Mouse (Mus musculus): Measurements from ENCODE around the gene Specc1. TPM values are rescaled to one million over a fixed set of nuclear protein-coding genes. Genes with fewer than 3 reads are reported as not detected.

Specc1 gene
- polyA plus RNA-seq, 1 experiment from 2014 or later = 10.2 TPM

- Histone ChIP-seq H3K4me3 (no peak overlapping the region), H3K4me1 (replicated peaks) (no peaks in the 10 kb centered on the region), H3K27ac (replicated peaks) (no peak overlapping the region), H3K9ac (no peak overlapping the region), H3K27me3 (no peaks in the 10 kb centered on the region), H3K36me3 (peaks cover 20% of the 10 kb centered on the region), H3K4me2 (no peak overlapping the region), H3K9me3 (no peaks in the 10 kb centered on the region)
- no peak for ATAC-seq (ENCODE audit: low read depth)
- 92% methylated on average over 3 of the region's 3 CpGs for WGBS
Observed at GRCm38 (mm10) chr11:62168146-62168545, 211.6 kb downstream of the Specc1 start.

- Histone ChIP-seq H3K4me1 (replicated peaks) (no peaks in the 10 kb centered on the region), H3K9ac (no peak overlapping the region), H3K9me3 (0 out of 2 replicates have a peak, but pooled peaks cover 3% of the 10 kb centered on the region), H3K27me3 (no peaks in the 10 kb centered on the region), H3K4me3 (no peak overlapping the region), H3K27ac (replicated peaks) (no peak overlapping the region), H3K4me2 (no peak overlapping the region), H3K36me3 (peaks cover 9% of the 10 kb centered on the region)
- WGBS = 93% methylated on average over 10 of the region's 10 CpGs
- no peak for ATAC-seq (ENCODE audit: low read depth)
Observed at GRCm38 (mm10) chr11:62177395-62178113, 221.0 kb downstream of the Specc1 start.

- no peak for ATAC-seq (ENCODE audit: low read depth)
- H3K27me3 ChIP-seq = no peaks in the 10 kb centered on the region
- H3K4me1 ChIP-seq (replicated peaks) = no peaks in the 10 kb centered on the region
- H3K27ac ChIP-seq (replicated peaks) = no peak overlapping the region
- 89% methylated on average over 6 of the region's 6 CpGs for WGBS
- H3K9me3 ChIP-seq = 0 out of 2 replicates have a peak, but pooled peaks cover 3% of the 10 kb centered on the region
- H3K4me2 ChIP-seq = no peak overlapping the region
- H3K36me3 ChIP-seq = peaks cover 9% of the 10 kb centered on the region
- H3K4me3 ChIP-seq = no peak overlapping the region
- no peak overlapping the region for H3K9ac ChIP-seq
Observed at GRCm38 (mm10) chr11:62180791-62181190, 224.2 kb downstream of the Specc1 start.

- Histone ChIP-seq H3K9ac (no peak overlapping the region), H3K27me3 (no peaks in the 10 kb centered on the region), H3K9me3 (0 out of 2 replicates have a peak, but pooled peaks cover 3% of the 10 kb centered on the region), H3K27ac (replicated peaks) (no peak overlapping the region), H3K4me3 (no peak overlapping the region), H3K4me2 (no peak overlapping the region), H3K36me3 (peaks cover 14% of the 10 kb centered on the region), H3K4me1 (replicated peaks) (no peaks in the 10 kb centered on the region)
- no peak for ATAC-seq (ENCODE audit: low read depth)
- 96% methylated on average over 4 of the region's 4 CpGs for WGBS
Observed at GRCm38 (mm10) chr11:62184900-62185299, 228.3 kb downstream of the Specc1 start.

GRCm38 (mm10) chr11:62187074-62187473 is 230.5 kb downstream of the Specc1 start:
- ATAC-seq (ENCODE audit: low read depth) = no peak
- 88% methylated on average over 8 of the region's 8 CpGs for WGBS
- peaks cover 6% of the 10 kb centered on the region; the same call in 1 of the 2 replicates for H3K36me3 ChIP-seq
- H3K9ac ChIP-seq = no peak overlapping the region
- no peaks in the 10 kb centered on the region for H3K27me3 ChIP-seq
- H3K9me3 ChIP-seq = no peaks in the 10 kb centered on the region
- H3K4me3 ChIP-seq = no peak overlapping the region
- H3K27ac ChIP-seq (replicated peaks) = no peak overlapping the region
- no peaks in the 10 kb centered on the region for H3K4me1 ChIP-seq (replicated peaks)
- H3K4me2 ChIP-seq = no peak overlapping the region

- H3K27me3 ChIP-seq = no peaks in the 10 kb centered on the region
- no peaks in the 10 kb centered on the region for H3K9me3 ChIP-seq
- H3K36me3 ChIP-seq = peaks cover 6% of the 10 kb centered on the region; the same call in 1 of the 2 replicates
- ATAC-seq (ENCODE audit: low read depth) = no peak
- H3K9ac ChIP-seq = no peak overlapping the region
- WGBS = 79% methylated on average over 3 of the region's 3 CpGs
- H3K4me3 ChIP-seq = no peak overlapping the region
- H3K4me1 ChIP-seq (replicated peaks) = no peaks in the 10 kb centered on the region
- H3K27ac ChIP-seq (replicated peaks) = no peak overlapping the region
- H3K4me2 ChIP-seq = no peak overlapping the region
Observed at GRCm38 (mm10) chr11:62192050-62192449, 235.5 kb downstream of the Specc1 start.

- H3K9ac ChIP-seq = no peak overlapping the region
- H3K36me3 ChIP-seq = peaks cover 6% of the 10 kb centered on the region; the same call in 1 of the 2 replicates
- no peaks in the 10 kb centered on the region for H3K27me3 ChIP-seq
- H3K4me1 ChIP-seq (replicated peaks) = no peaks in the 10 kb centered on the region
- ATAC-seq (ENCODE audit: low read depth) = no peak
- H3K9me3 ChIP-seq = no peaks in the 10 kb centered on the region
- no peak overlapping the region for H3K27ac ChIP-seq (replicated peaks)
- H3K4me3 ChIP-seq = no peak overlapping the region
- H3K4me2 ChIP-seq = no peak overlapping the region
- WGBS = 67% methylated on average over 3 of the region's 3 CpGs
Observed at GRCm38 (mm10) chr11:62193116-62193515, 236.6 kb downstream of the Specc1 start.

GRCm38 (mm10) chr11:62194217-62194616 is 237.7 kb downstream of the Specc1 start:
- ATAC-seq (ENCODE audit: low read depth) = no peak
- Histone ChIP-seq H3K4me1 (replicated peaks) (no peaks in the 10 kb centered on the region), H3K4me3 (no peak overlapping the region), H3K27ac (replicated peaks) (no peak overlapping the region), H3K4me2 (no peak overlapping the region), H3K27me3 (no peaks in the 10 kb centered on the region), H3K9ac (no peak overlapping the region), H3K36me3 (peaks cover 6% of the 10 kb centered on the region; the same call in 1 of the 2 replicates), H3K9me3 (no peaks in the 10 kb centered on the region)

GRCm38 (mm10) chr11:62200901-62201512 is 244.4 kb downstream of the Specc1 start:
- Histone ChIP-seq H3K9me3 (no peaks in the 10 kb centered on the region), H3K36me3 (0 out of 2 replicates have a peak, but pooled peaks cover 1% of the 10 kb centered on the region), H3K27ac (replicated peaks) (no peak overlapping the region), H3K9ac (no peak overlapping the region), H3K4me3 (no peak overlapping the region), H3K27me3 (no peaks in the 10 kb centered on the region), H3K4me2 (no peak overlapping the region), H3K4me1 (replicated peaks) (no peaks in the 10 kb centered on the region)
- WGBS = 87% methylated on average over 5 of the region's 5 CpGs
- ATAC-seq (ENCODE audit: low read depth) = no peak

- Histone ChIP-seq H3K27ac (replicated peaks) (no peak overlapping the region), H3K9ac (no peak overlapping the region), H3K4me2 (no peak overlapping the region), H3K27me3 (no peaks in the 10 kb centered on the region), H3K36me3 (0 out of 2 replicates have a peak, but pooled peaks cover 4% of the 10 kb centered on the region), H3K4me1 (replicated peaks) (no peaks in the 10 kb centered on the region), H3K9me3 (no peaks in the 10 kb centered on the region), H3K4me3 (no peak overlapping the region)
- no peak for ATAC-seq (ENCODE audit: low read depth)
- 100% methylated on average over 1 of the region's 1 CpGs for WGBS
Observed at GRCm38 (mm10) chr11:62202645-62203044, 246.1 kb downstream of the Specc1 start.

GRCm38 (mm10) chr11:62209111-62209510 is 252.5 kb downstream of the Specc1 start:
- no peak for ATAC-seq (ENCODE audit: low read depth)
- 45% methylated on average over 2 of the region's 2 CpGs for WGBS
- H3K4me1 ChIP-seq (replicated peaks) = no peaks in the 10 kb centered on the region
- no peaks in the 10 kb centered on the region for H3K27me3 ChIP-seq
- 0 out of 2 replicates have a peak, but pooled peaks cover 11% of the 10 kb centered on the region for H3K36me3 ChIP-seq
- H3K4me3 ChIP-seq = no peak overlapping the region
- no peak overlapping the region for H3K9ac ChIP-seq
- no peaks in the 10 kb centered on the region for H3K9me3 ChIP-seq
- H3K27ac ChIP-seq (replicated peaks) = no peak overlapping the region
- H3K4me2 ChIP-seq = no peak overlapping the region

GRCm38 (mm10) chr11:62209891-62210290 is 253.3 kb downstream of the Specc1 start:
- no peaks in the 10 kb centered on the region for H3K9me3 ChIP-seq
- no peak overlapping the region for H3K27ac ChIP-seq (replicated peaks)
- 69% methylated on average over 4 of the region's 4 CpGs for WGBS
- no peak for ATAC-seq (ENCODE audit: low read depth)
- H3K4me1 ChIP-seq (replicated peaks) = no peaks in the 10 kb centered on the region
- H3K9ac ChIP-seq = no peak overlapping the region
- no peak overlapping the region for H3K4me2 ChIP-seq
- H3K27me3 ChIP-seq = no peaks in the 10 kb centered on the region
- 0 out of 2 replicates have a peak, but pooled peaks cover 11% of the 10 kb centered on the region for H3K36me3 ChIP-seq
- H3K4me3 ChIP-seq = no peak overlapping the region
